Mouse (Mus musculus) hindbrain, embryonic 11.5 days (tissue): ENCODE measurements around the gene Jph4. TPM values are rescaled to one million over a fixed set of nuclear protein-coding genes. Genes with fewer than 3 reads are reported as not detected.

Experiments used
- ATAC-seq: fragments of 200-750 bp; cut with Nextera tagmentation; 2 replicates; pipeline ENCODE4 v1.8.0; 2017; ENCODE audit warnings: mild to moderate bottlenecking, moderate TSS enrichment, moderate library complexity; ENCODE audit not compliant: low FRiP score
- DNase-seq: peaks from one replicate; pipeline ENCODE4 v3.0.0-alpha.2; 2015; ENCODE audit warnings: low spot score
- H3K27ac ChIP-seq: fragments of 300-500 bp; sonication (generic); 2 replicates; pipeline ENCODE4 v1.5.1; 2014; ENCODE audit warnings: mild to moderate bottlenecking, low read depth, low read length
- H3K27me3 ChIP-seq: fragments of 300-500 bp; sonication (generic); 2 replicates; pipeline ENCODE4 v1.6.1; 2014; ENCODE audit warnings: mild to moderate bottlenecking, low read length, moderate library complexity, mixed read lengths; ENCODE audit not compliant: control insufficient read depth, insufficient read depth
- H3K36me3 ChIP-seq: fragments of 300-500 bp; sonication (generic); 2 replicates; pipeline ENCODE4 v1.6.1; 2014; ENCODE audit warnings: mild to moderate bottlenecking, low read length, moderate library complexity, mixed read lengths; ENCODE audit not compliant: control insufficient read depth, insufficient read depth
- H3K4me1 ChIP-seq: fragments of 300-500 bp; sonication (generic); replicated peaks from 2 replicates; pipeline ENCODE4 v1.6.1; 2014; ENCODE audit warnings: low read length, mixed read lengths; ENCODE audit not compliant: control insufficient read depth, insufficient read depth
- H3K4me2 ChIP-seq: fragments of 300-500 bp; sonication (generic); replicated peaks from 2 replicates; pipeline ENCODE4 v1.6.1; 2014; ENCODE audit warnings: mild to moderate bottlenecking, low read depth, low read length
- H3K4me3 ChIP-seq: fragments of 300-500 bp; sonication (generic); 2 replicates; pipeline ENCODE4 v1.5.1; 2014; ENCODE audit warnings: low read depth, low read length
- H3K9ac ChIP-seq: fragments of 300-500 bp; sonication (generic); 2 replicates; pipeline ENCODE4 v1.6.1; 2014; ENCODE audit warnings: low read depth, low read length
- H3K9me3 ChIP-seq: fragments of 300-500 bp; sonication (generic); 2 replicates; pipeline ENCODE4 v1.6.1; 2016; ENCODE audit warnings: low read length; ENCODE audit not compliant: control insufficient read depth
- whole genome bisulfite sequencing: fragments of 180-500 bp; shearing (Covaris S2); extraction: QIAGEN DNeasy Blood & Tissue Kit; methylation state at CpG from one replicate; pipeline ENCODE4 v1.1.7; 2014; 5-methylcytosine and 5-hydroxymethylcytosine counted together
- polyA plus RNA-seq: library from polyadenylated mRNA; unstranded; fragments of >200 nt; fragmentation: Nextera tagmentation; extraction: Ambion mirVana; gene quantifications from 2 replicates; pipeline ENCODE4 v1.2.1, GENCODE M21; 2014

Gene Jph4
- polyA plus RNA-seq, 1 experiment from 2014 or later: 2.8 TPM

- 20% methylated on average over 8 of the region's 8 CpGs for WGBS
- peak; percentile 52; the same call in 1 of the 2 replicates for ATAC-seq
- Histone ChIP-seq H3K4me2 (peak overlapping the region; percentile 34; the same call in 1 of the 2 replicates), H3K9ac (no peak overlapping the region), H3K4me3 (no peak overlapping the region), H3K27ac (peak overlapping the region; percentile 72), H3K4me1 (peaks cover 12% of the 10 kb centered on the region), H3K9me3 (no peaks in the 10 kb centered on the region), H3K36me3 (no peaks in the 10 kb centered on the region), H3K27me3 (peaks cover 9% of the 10 kb centered on the region)
- DNase-seq: peak; percentile 89
Observed at GRCm38 (mm10) chr14:55079214-55079970, 37.3 kb downstream of the Jph4 start.

- Histone ChIP-seq H3K4me2 (peak overlapping the region; percentile 34), H3K36me3 (no peaks in the 10 kb centered on the region), H3K9me3 (no peaks in the 10 kb centered on the region), H3K27ac (peak overlapping the region; percentile 72), H3K4me1 (peaks cover 12% of the 10 kb centered on the region), H3K9ac (peak overlapping the region; percentile 37; the same call in 1 of the 2 replicates), H3K27me3 (peaks cover 9% of the 10 kb centered on the region), H3K4me3 (0 out of 2 replicates have a peak overlapping the region, but pooled peaks have one; percentile 1)
- ATAC-seq: peak; percentile 63
- peak; percentile 53 for DNase-seq
- WGBS: 3% methylated on average over 23 of the region's 23 CpGs
Observed at GRCm38 (mm10) chr14:55078366-55078989, 38.3 kb downstream of the Jph4 start.

- Histone ChIP-seq H3K36me3 (no peaks in the 10 kb centered on the region; the same call in 1 of the 2 replicates), H3K9ac (no peak overlapping the region; the same call in 1 of the 2 replicates), H3K9me3 (no peaks in the 10 kb centered on the region), H3K4me1 (peaks cover 12% of the 10 kb centered on the region), H3K27me3 (peaks cover 9% of the 10 kb centered on the region), H3K27ac (peak overlapping the region; percentile 72; the same call in 1 of the 2 replicates), H3K4me2 (peak overlapping the region; percentile 34; the same call in 1 of the 2 replicates), H3K4me3 (no peak overlapping the region)
- DNase-seq: no peak
- no peak for ATAC-seq
- WGBS: 15% methylated on average over 15 of the region's 15 CpGs
Observed at GRCm38 (mm10) chr14:55077481-55078365, 39.0 kb downstream of the Jph4 start.

DNA sequence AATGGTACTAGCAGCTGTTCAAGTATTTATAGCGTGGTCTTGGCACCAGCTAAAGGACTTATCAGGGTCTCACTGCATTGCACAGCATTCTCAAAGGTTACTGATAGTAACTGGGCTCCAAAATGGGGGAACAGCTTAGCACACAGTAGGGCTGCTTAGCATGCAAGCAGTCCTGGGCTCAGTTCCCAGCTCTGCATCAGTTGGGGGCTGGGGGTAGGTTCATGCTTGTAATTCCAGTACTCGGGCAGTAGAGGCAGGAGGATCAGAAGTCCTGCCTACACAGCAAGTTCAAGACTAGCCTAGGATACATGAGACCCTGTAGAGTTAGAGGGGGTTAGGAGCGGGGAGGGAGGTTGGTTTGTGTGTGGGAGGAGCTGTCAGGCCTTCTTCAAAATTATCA lies 39.8 kb downstream of the Jph4 start:
- no peaks in the 10 kb centered on the region; the same call in 1 of the 2 replicates for H3K36me3 ChIP-seq
- no peak overlapping the region for H3K9ac ChIP-seq
- no peaks in the 10 kb centered on the region for H3K9me3 ChIP-seq
- peaks cover 9% of the 10 kb centered on the region for H3K27me3 ChIP-seq
- no peak overlapping the region for H3K27ac ChIP-seq
- ATAC-seq (no peak), DNase-seq (no peak)
- H3K4me2 ChIP-seq: no peak overlapping the region
- WGBS: 66% methylated on average over 3 of the region's 3 CpGs
- peaks cover 12% of the 10 kb centered on the region for H3K4me1 ChIP-seq
- H3K4me3 ChIP-seq: no peak overlapping the region

DNA sequence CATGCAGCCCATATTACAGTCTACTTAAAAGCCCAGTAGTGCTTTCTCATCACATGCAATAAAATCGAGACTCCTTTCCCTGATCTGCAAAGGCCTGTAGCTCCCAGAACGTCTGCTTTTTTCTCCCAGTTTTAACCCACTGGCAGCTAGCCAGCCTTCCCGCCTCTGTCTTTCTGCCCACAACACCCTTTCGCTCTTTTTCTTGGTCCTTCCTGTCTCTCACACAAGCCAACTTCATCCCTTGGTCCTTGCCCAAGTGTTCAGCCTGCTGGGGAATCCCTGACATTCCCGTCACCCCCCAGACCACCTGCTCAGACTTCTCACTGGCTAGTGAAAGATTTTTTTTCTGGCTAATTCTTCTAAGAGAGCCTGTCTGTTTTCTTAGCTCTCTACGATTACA lies 40.5 kb downstream of the Jph4 start:
- ATAC-seq (no peak), DNase-seq (no peak)
- peaks cover 11% of the 10 kb centered on the region for H3K4me1 ChIP-seq
- WGBS: 72% methylated on average over 6 of the region's 6 CpGs
- H3K4me3 ChIP-seq: no peak overlapping the region
- H3K27ac ChIP-seq: no peak overlapping the region
- peaks cover 9% of the 10 kb centered on the region for H3K27me3 ChIP-seq
- H3K9ac ChIP-seq: no peak overlapping the region
- H3K9me3 ChIP-seq: no peaks in the 10 kb centered on the region
- no peaks in the 10 kb centered on the region; the same call in 1 of the 2 replicates for H3K36me3 ChIP-seq
- no peak overlapping the region for H3K4me2 ChIP-seq

DNA sequence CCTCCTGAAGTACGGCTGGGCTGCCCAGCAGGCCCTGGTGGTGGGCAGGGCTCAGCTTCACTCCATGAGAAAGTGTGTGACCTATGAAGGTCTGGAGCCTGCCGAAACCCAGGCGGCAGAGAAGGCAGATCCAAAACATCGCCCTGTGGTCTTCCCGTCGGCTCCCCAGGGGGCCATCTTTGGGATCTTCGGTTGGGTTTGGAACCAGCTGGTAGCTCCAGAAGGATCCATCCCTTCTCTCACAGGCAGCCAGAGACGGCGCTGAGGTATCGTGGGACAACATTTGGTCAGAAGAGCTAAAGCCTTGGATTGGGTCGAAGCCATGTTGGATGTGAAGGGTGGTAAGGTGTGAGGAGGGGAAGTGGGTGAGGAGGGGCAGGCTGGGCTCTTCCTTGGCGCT lies 42.3 kb downstream of the Jph4 start:
- Histone ChIP-seq H3K4me1 (peaks cover 6% of the 10 kb centered on the region), H3K9me3 (no peaks in the 10 kb centered on the region), H3K36me3 (no peaks in the 10 kb centered on the region; the same call in 1 of the 2 replicates), H3K4me2 (no peak overlapping the region), H3K9ac (no peak overlapping the region), H3K27me3 (peaks cover 9% of the 10 kb centered on the region), H3K27ac (no peak overlapping the region), H3K4me3 (no peak overlapping the region)
- ATAC-seq (no peak), DNase-seq (no peak)
- 91% methylated on average over 12 of the region's 12 CpGs for WGBS

- H3K9ac ChIP-seq: no peak overlapping the region
- H3K9me3 ChIP-seq: no peaks in the 10 kb centered on the region
- no peaks in the 10 kb centered on the region for H3K27me3 ChIP-seq
- no peak overlapping the region for H3K4me3 ChIP-seq
- ATAC-seq (no peak), DNase-seq (no peak)
- no peak overlapping the region for H3K4me2 ChIP-seq
- no peaks in the 10 kb centered on the region for H3K4me1 ChIP-seq
- no peaks in the 10 kb centered on the region; the same call in 1 of the 2 replicates for H3K36me3 ChIP-seq
- WGBS: 26% methylated on average over 19 of the region's 19 CpGs
- no peak overlapping the region for H3K27ac ChIP-seq
Observed at GRCm38 (mm10) chr14:55071756-55072155, 45.0 kb downstream of the Jph4 start.

DNA sequence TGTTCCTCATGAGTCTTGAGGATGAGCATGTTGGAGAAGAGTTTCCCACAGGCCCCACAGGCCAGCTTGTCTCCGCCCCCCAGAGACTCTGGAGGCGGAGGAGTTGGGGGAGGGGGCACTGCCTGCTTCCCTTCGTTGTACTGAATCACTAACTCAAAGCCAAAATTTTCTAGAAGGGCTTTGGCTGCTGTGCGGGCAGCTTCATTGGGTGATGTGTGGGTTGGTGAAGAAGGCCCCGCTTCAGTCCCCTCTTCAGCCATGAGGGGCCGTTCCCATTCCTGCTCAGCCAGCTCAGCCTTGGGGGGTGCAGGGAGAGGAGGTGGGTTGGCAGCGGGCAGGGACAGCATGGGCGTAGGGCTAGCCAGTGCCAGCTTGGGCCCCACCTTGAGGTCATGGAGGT lies 50.7 kb downstream of the Jph4 start:
- Histone ChIP-seq H3K36me3 (peaks cover 8% of the 10 kb centered on the region; the same call in 1 of the 2 replicates), H3K9ac (no peak overlapping the region)
- WGBS: 93% methylated on average over 8 of the region's 8 CpGs

More for the DNA sequence above, 50.7 kb downstream of the Jph4 start:
- Histone ChIP-seq H3K27ac (no peak overlapping the region), H3K4me3 (no peak overlapping the region), H3K4me1 (peaks cover 4% of the 10 kb centered on the region; the same call in 1 of the 2 replicates), H3K27me3 (no peaks in the 10 kb centered on the region), H3K4me2 (no peak overlapping the region), H3K9me3 (no peaks in the 10 kb centered on the region)
- DNase-seq (no peak), ATAC-seq (no peak)
